Mouse (Mus musculus): ENCODE data around the gene Tmem86b.

The Tmem86b gene

GRCm38 (mm10) chr7:4631031-4631430, at the start of gene Tmem86b:
Tmem86b (minus strand) TSS chr7:4631422.
- 87% methylated on average over 4 of the region's 4 CpGs for WGBS

- 84% methylated on average over 7 of the region's 7 CpGs for WGBS
Observed at GRCm38 (mm10) chr7:4675200-4675599, 44.0 kb upstream of the Tmem86b start.

- 89% methylated on average over 12 of the region's 12 CpGs for WGBS
Observed at GRCm38 (mm10) chr7:4674114-4674731, 43.0 kb upstream of the Tmem86b start.

- 58% methylated on average over 4 of the region's 4 CpGs for WGBS
Observed at GRCm38 (mm10) chr7:4671956-4672355, 40.7 kb upstream of the Tmem86b start.

GRCm38 (mm10) chr7:4670655-4671255, 39.5 kb upstream of the Tmem86b start:
- 87% methylated on average over 8 of the region's 8 CpGs for WGBS

GRCm38 (mm10) chr7:4669156-4669555, 37.9 kb upstream of the Tmem86b start:
- 96% methylated on average over 9 of the region's 9 CpGs for WGBS

GRCm38 (mm10) chr7:4668506-4668905, 37.3 kb upstream of the Tmem86b start:
- WGBS, result 94% methylated on average over 8 of the region's 8 CpGs

- 98% methylated on average over 5 of the region's 5 CpGs for WGBS
Observed at GRCm38 (mm10) chr7:4666871-4667270, 35.6 kb upstream of the Tmem86b start.

- WGBS, result 74% methylated on average over 2 of the region's 2 CpGs
Observed at GRCm38 (mm10) chr7:4663742-4664141, 32.5 kb upstream of the Tmem86b start.

GRCm38 (mm10) chr7:4663179-4663578, 32.0 kb upstream of the Tmem86b start:
- 64% methylated on average over 8 of the region's 8 CpGs for WGBS

GRCm38 (mm10) chr7:4659911-4660443, 28.8 kb upstream of the Tmem86b start:
- 31% methylated on average over 3 of the region's 3 CpGs for WGBS

- under 1% methylated on average over 54 of the region's 54 CpGs for WGBS
Observed at GRCm38 (mm10) chr7:4658912-4659551, 27.8 kb upstream of the Tmem86b start, which contains the start of gene Ppp6r1. Ppp6r1 (minus strand) TSS chr7:4659019.

GRCm38 (mm10) chr7:4658128-4658907, 27.1 kb upstream of the Tmem86b start:
- under 1% methylated on average over 77 of the region's 78 CpGs for WGBS

GRCm38 (mm10) chr7:4657521-4658127, 26.4 kb upstream of the Tmem86b start:
- 15% methylated on average over 9 of the region's 9 CpGs for WGBS

- 5% methylated on average over 1 of the region's 1 CpGs for WGBS
Observed at GRCm38 (mm10) chr7:4656818-4657217, 25.6 kb upstream of the Tmem86b start.

GRCm38 (mm10) chr7:4655916-4656315, 24.7 kb upstream of the Tmem86b start:
- WGBS, result 56% methylated on average over 1 of the region's 1 CpGs

- 75% methylated on average over 4 of the region's 4 CpGs for WGBS
Observed at GRCm38 (mm10) chr7:4655393-4655792, 24.2 kb upstream of the Tmem86b start.

GRCm38 (mm10) chr7:4654221-4654620, 23.0 kb upstream of the Tmem86b start:
- 48% methylated on average over 2 of the region's 2 CpGs for WGBS

- 44% methylated on average over 7 of the region's 7 CpGs for WGBS
Observed at GRCm38 (mm10) chr7:4653780-4654179, 22.6 kb upstream of the Tmem86b start.

GRCm38 (mm10) chr7:4653351-4653750, 22.1 kb upstream of the Tmem86b start:
- 75% methylated on average over 5 of the region's 5 CpGs for WGBS

- WGBS, result 89% methylated on average over 5 of the region's 5 CpGs
Observed at GRCm38 (mm10) chr7:4652726-4653125, 21.5 kb upstream of the Tmem86b start.

GRCm38 (mm10) chr7:4651581-4651980, 20.4 kb upstream of the Tmem86b start:
- WGBS, result 61% methylated on average over 8 of the region's 8 CpGs

Measured in cerebral cortex, adult 2 months (tissue).